Comparison of ENCODE assay signal across 8 mouse cellular contexts in genomic region chr15:99370259-99370691, GRCm38 (mm10). TPM values are rescaled to one million over a fixed set of nuclear protein-coding genes. Genes with fewer than 3 reads are reported as not detected.
DNase-seq lines count a peak whose midpoint lies in the region; ATAC-seq lines count a peak whose summit lies in the region.

Gene Fmnl3 (minus strand): TSS chr15:99370482.

- WGBS in intestine, embryonic 14.5 days: under 1% methylated on average over 36 of the region's 48 CpGs

- peak within 1 kb of the TSS; percentile 74 for H3K4me3 ChIP-seq in intestine, embryonic 14.5 days (ENCODE audit: low read depth, low read length)

- DNase-seq in adrenal gland, adult 8-10 months: peak; percentile 89
- DNase-seq in embryo, embryonic 11.5 days (ENCODE audit: low read depth, low spot score): peak; percentile 94
- DNase-seq in gastrocnemius, postnatal 36 days: peak; percentile 96 to 98
- peak; percentile 100 for DNase-seq in intestine, embryonic 14.5 days (ENCODE audit: low spot score)
- DNase-seq in left cerebral cortex, postnatal 14 days (ENCODE audit: low spot score in 2 of 2): peak; percentile 97 to 98
- peak; percentile 98 for DNase-seq in right cerebral cortex, postnatal 14 days
- peak; percentile 99 for DNase-seq in urinary bladder, postnatal 25 days (ENCODE audit: low spot score)

- peak within 1 kb of the TSS; percentile 82 for H3K9ac ChIP-seq in intestine, embryonic 14.5 days (ENCODE audit: low read length)

- H3K4me1 ChIP-seq in intestine, embryonic 14.5 days (replicated peaks; ENCODE audit: control insufficient read depth, insufficient read depth, low read length): peaks cover 8% of the 10 kb centered on the region

- ATAC-seq in intestine, embryonic 14.5 days (replicated peaks; ENCODE audit: low FRiP score, low TSS enrichment, low read depth): peak; percentile 95
- peak; percentile 97 for ATAC-seq in megakaryocyte-erythroid progenitor cell, adult 5-6 weeks (replicated peaks; ENCODE audit: low FRiP score, low TSS enrichment, poor library complexity, severe bottlenecking)

- intact Hi-C loops in gastrocnemius, postnatal 36 days (cut with DNase I): loop anchor here (1.0 kb wide), 1 partner anchor 54 kb away; no protein-coding TSS in a partner anchor
- intact Hi-C loops in left cerebral cortex, postnatal 14 days (cut with DNase I): loop anchor here (1.0 kb wide), 1 partner anchor 54 kb away; no protein-coding TSS in a partner anchor

- H3K9me3 ChIP-seq in intestine, embryonic 14.5 days (ENCODE audit: control insufficient read depth, low read length): no peaks in the 10 kb centered on the region

- H3K27me3 ChIP-seq in intestine, embryonic 14.5 days (replicated peaks; ENCODE audit: control insufficient read depth, insufficient read depth, low read length): no peaks in the 10 kb centered on the region

- H3K4me2 ChIP-seq in intestine, embryonic 14.5 days (ENCODE audit: low read length): peak within 1 kb of the TSS; percentile 67

- H3K27ac ChIP-seq in intestine, embryonic 14.5 days (ENCODE audit: low read depth): peak within 1 kb of the TSS; percentile 89

- H3K36me3 ChIP-seq in intestine, embryonic 14.5 days (ENCODE audit: control insufficient read depth, insufficient read depth, low read length): no peaks in the 10 kb centered on the region

RNA-seq across cellular contexts. Expression of gene Fmnl3, which starts in this region (rescaled TPM):
- total RNA-seq in adrenal gland, adult 8-10 months (2022): 10 to 100 TPM; 16.5 to 29.3 (median 24.4) TPM
- total RNA-seq in gastrocnemius, postnatal 36 days (2021): 1 to 10 TPM; 6.6 to 7.0 TPM
- polyA plus RNA-seq in intestine, embryonic 14.5 days (2014; fragmentation: Nextera tagmentation; extraction: Ambion mirVana): 15.9 and 19.5 TPM in 2 replicates
- 10 to 100 TPM; 11.3 to 13.4 TPM for total RNA-seq in left cerebral cortex, postnatal 14 days (2021)
- 0.70 and 4.9 TPM in 2 replicates for total RNA-seq in megakaryocyte-erythroid progenitor cell, adult 5-6 weeks (2014; fragmentation: Nextera tagmentation)
- 0.61 and 1.8 TPM in 2 replicates for total RNA-seq in megakaryocyte-erythroid progenitor cell, adult 5-6 weeks (2017)

Comparison
In these comparisons a context has a peak if more than half of its experiments do, and no peak if none do; other contexts are left out.
1. Peak in every context shown above with its lines: DNase-seq, ATAC-seq, H3K4me3 ChIP-seq and H3K27ac ChIP-seq.